Mouse (Mus musculus): ENCODE measurements at regions not wholly inside any gene's neighbourhood (a gene's known extent, or its start where the extent isn't known, plus 50 kb on each side); places are given as distances from the start of the nearest gene placed in this dataset.

DNA sequence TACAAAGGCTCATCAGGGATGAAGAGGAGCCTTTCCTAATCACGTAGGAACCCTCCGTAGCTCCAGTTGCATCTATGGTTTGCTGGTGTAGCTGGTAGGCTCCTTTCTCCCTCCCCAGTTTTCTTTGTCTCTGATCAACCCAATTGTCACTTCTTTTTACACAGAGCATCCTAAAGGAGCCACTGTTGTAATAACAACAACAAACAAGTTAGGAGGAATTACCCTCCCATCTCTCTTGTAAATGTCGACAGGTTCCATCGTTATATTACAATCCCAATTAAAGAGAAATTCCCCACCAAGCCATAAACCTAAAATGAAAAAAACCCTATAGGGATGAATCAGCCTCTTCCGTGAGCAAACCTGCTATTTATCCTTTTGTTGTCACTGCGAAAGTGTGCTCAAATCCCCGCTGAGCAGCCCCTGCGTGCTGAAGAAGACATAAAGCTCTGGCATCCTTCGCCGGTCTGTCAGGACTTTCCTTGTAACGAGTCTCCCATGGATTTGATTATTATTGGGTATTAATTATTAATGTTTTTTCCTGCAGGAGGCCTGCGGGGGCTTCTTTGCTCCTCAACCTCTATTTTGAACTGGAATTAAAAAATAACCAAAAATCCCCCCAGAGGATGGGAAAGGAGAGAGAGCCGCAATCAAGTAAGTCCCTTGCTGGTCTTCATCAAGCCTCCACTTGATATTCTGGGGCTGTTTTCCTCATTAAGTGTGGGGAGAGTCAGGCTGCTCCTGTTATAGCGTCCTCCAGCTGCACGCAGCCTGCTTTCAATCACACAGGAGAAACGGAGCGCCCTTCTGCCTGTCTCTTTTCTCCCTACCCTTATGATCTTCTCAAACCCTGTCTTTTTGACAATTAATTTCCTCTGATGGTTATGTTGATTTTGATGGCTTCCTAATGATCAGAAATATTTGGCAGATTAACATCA, 619.1 kb upstream of the Camk1g start:
- DNase-seq (ENCODE audit: low spot score) = peak; percentile 39
- H3K27ac ChIP-seq (replicated peaks; ENCODE audit: low read depth, low read length) = no peak overlapping the region
- H3K9me3 ChIP-seq (ENCODE audit: control insufficient read depth, low read length) = no peaks in the 10 kb centered on the region
- no peak overlapping the region for H3K4me3 ChIP-seq (ENCODE audit: low read depth, low read length)
- no peaks in the 10 kb centered on the region for H3K27me3 ChIP-seq (replicated peaks; ENCODE audit: control insufficient read depth, insufficient read depth, low read length)
- H3K4me2 ChIP-seq (ENCODE audit: low read depth, low read length) = no peak overlapping the region; the same call in 1 of the 2 replicates
- H3K4me1 ChIP-seq (ENCODE audit: control insufficient read depth, insufficient read depth, low read length) = no peaks in the 10 kb centered on the region
- no peaks in the 10 kb centered on the region for H3K36me3 ChIP-seq (ENCODE audit: control insufficient read depth, insufficient read depth, low read length)
- ATAC-seq (ENCODE audit: low read depth) = peak; percentile 63
- WGBS = 33% methylated on average over 17 of the region's 17 CpGs
- H3K9ac ChIP-seq (ENCODE audit: low read depth, low read length) = no peak overlapping the region

DNA sequence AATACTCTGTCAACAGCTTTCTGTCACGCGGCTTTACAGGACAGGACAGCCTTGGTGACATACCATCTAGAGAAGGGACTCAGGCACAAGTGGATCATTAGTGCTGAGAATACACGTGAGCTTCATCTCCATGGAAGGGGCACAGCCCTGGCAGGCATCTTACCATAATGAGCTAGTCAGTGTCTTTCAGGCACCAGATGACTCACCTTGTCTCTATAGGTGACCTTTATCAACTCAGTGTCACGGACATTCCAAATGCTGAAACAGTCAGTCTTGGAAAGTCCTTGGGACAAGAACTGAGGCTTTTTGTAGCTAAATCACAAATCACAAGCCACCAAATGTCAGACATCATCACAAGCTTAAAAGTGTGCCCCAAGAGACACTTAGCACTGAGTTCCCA, 610.5 kb upstream of the Camk1g start:
- H3K4me2 ChIP-seq (ENCODE audit: low read depth, low read length) = no peak overlapping the region
- H3K9ac ChIP-seq (ENCODE audit: low read depth, low read length) = no peak overlapping the region
- H3K27ac ChIP-seq (replicated peaks; ENCODE audit: low read depth, low read length) = no peak overlapping the region
- H3K27me3 ChIP-seq (replicated peaks; ENCODE audit: control insufficient read depth, insufficient read depth, low read length) = no peaks in the 10 kb centered on the region
- no peak for DNase-seq (ENCODE audit: low spot score)
- 87% methylated on average over 4 of the region's 4 CpGs for WGBS
- no peaks in the 10 kb centered on the region for H3K4me1 ChIP-seq (ENCODE audit: control insufficient read depth, insufficient read depth, low read length)
- H3K9me3 ChIP-seq (ENCODE audit: control insufficient read depth, low read length) = no peaks in the 10 kb centered on the region
- no peaks in the 10 kb centered on the region for H3K36me3 ChIP-seq (ENCODE audit: control insufficient read depth, insufficient read depth, low read length)
- no peak overlapping the region for H3K4me3 ChIP-seq (ENCODE audit: low read depth, low read length)
- ATAC-seq (ENCODE audit: low read depth) = no peak

DNA sequence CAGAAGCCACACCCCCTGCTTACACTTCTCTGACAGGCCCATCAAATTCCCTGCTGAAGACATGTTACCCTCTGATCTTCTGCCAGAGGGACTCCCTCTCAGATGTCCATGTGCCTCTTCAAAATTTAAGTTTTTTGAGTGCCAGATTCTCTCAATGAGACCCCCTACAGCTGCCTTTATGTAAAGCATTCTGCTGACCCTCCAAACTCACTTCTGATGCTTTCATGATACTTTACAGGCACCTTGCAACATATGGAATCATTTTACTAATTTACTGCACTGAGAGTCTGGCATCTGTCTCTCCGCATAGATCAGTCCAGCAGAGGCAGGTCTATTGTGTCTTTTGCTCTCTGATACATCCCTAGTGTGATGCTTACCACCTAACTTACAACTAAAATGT, 601.4 kb upstream of the Camk1g start:
- Histone ChIP-seq H3K4me3 (ENCODE audit: low read depth, low read length) (no peak overlapping the region), H3K27ac (replicated peaks; ENCODE audit: low read depth, low read length) (no peak overlapping the region), H3K4me2 (ENCODE audit: low read depth, low read length) (no peak overlapping the region), H3K9ac (ENCODE audit: low read depth, low read length) (no peak overlapping the region), H3K9me3 (ENCODE audit: control insufficient read depth, low read length) (no peaks in the 10 kb centered on the region), H3K36me3 (ENCODE audit: control insufficient read depth, insufficient read depth, low read length) (no peaks in the 10 kb centered on the region), H3K27me3 (replicated peaks; ENCODE audit: control insufficient read depth, insufficient read depth, low read length) (no peaks in the 10 kb centered on the region), H3K4me1 (ENCODE audit: control insufficient read depth, insufficient read depth, low read length) (peaks cover 5% of the 10 kb centered on the region; the same call in 1 of the 2 replicates)
- WGBS = 19% methylated on average over 1 of the region's 1 CpGs
- DNase-seq (ENCODE audit: low spot score) (peak; percentile 53), ATAC-seq (ENCODE audit: low read depth) (peak; percentile 50; the same call in 1 of the 2 replicates)

DNA sequence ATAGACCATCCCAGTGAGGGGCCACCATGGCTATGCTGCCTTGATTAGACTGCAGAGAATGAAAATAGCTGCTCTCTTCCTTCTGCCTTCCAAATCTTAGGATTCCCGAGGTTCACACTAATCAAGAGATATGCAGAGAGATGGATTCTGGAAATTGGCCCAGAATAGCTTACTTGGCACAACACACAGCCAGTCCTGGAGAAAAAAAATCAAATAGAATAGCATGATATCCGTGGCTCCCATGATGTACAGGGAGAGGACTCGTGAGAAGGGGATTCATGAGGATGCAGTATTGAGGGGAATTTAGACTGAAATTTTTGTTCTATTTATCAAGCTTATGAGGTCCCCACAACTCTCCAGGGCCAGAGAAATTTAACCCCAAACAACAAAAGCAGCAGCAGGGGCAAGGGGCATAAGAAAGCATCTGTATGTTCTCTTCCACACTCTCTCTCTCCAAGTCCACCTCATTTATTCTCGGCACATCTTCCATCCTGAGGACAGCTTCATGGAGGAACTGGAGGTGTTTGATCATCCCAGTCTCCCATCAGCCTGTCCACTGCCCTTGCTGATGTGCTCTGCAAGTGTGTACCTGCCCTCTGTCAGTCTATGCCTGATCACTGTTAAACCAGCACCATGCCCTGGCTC, 599.3 kb upstream of the Camk1g start:
- no peaks in the 10 kb centered on the region for H3K9me3 ChIP-seq (ENCODE audit: control insufficient read depth, low read length)
- ATAC-seq (ENCODE audit: low read depth) (no peak), DNase-seq (ENCODE audit: low spot score) (peak; percentile 54)
- no peak overlapping the region for H3K9ac ChIP-seq (ENCODE audit: low read depth, low read length)
- H3K36me3 ChIP-seq (ENCODE audit: control insufficient read depth, insufficient read depth, low read length) = no peaks in the 10 kb centered on the region
- H3K4me1 ChIP-seq (ENCODE audit: control insufficient read depth, insufficient read depth, low read length) = peaks cover 5% of the 10 kb centered on the region; the same call in 1 of the 2 replicates
- H3K4me3 ChIP-seq (ENCODE audit: low read depth, low read length) = no peak overlapping the region
- no peak overlapping the region for H3K4me2 ChIP-seq (ENCODE audit: low read depth, low read length)
- no peaks in the 10 kb centered on the region for H3K27me3 ChIP-seq (replicated peaks; ENCODE audit: control insufficient read depth, insufficient read depth, low read length)
- H3K27ac ChIP-seq (replicated peaks; ENCODE audit: low read depth, low read length) = no peak overlapping the region
- 57% methylated on average over 4 of the region's 4 CpGs for WGBS

DNA sequence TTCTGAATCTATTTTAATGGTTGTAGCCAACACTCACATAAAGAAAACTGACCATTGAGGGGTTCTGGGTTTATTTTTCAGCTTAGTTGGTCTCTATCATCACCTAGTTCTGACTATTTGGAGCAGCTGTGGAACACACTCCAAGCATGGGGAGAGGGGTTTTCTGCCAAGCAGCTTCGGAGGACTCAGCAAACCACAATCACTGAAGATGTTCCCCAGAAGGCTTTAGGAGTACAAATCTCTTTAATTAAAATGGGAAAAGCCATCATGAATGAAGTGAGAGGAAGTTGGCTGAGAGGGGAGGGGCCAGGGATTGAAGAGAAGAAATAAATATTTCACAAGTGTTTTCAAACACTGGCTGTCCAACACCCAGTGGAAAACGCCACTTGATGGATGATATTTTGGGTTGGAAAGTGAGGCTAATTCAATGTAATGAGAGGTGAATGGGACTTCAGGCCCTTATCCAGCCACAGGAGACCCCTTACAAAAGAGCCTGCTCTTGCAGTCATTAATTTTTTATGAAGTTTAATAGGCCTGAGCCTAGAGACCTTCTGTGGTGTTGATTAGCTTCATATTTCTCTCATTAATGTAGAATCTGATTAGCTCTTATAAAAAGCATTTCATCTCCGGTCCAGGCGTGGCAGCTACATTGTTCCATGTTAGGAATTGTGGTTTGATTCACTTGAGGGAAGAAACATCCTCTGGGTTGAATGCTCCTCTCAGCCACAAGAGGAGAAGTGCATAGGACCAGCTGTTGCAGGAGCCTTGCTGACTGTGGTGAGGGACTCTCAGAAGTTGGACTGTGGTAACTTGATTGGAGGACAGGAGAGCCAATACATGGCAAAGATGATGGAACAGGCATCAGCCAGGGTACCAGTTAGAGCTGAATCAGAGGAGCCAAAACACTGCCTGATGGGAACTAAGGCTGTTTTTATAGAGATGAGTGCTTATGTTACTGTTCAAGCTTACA, 598.1 kb upstream of the Camk1g start:
- no peaks in the 10 kb centered on the region for H3K36me3 ChIP-seq (ENCODE audit: control insufficient read depth, insufficient read depth, low read length)
- no peak overlapping the region for H3K27ac ChIP-seq (replicated peaks; ENCODE audit: low read depth, low read length)
- H3K4me3 ChIP-seq (ENCODE audit: low read depth, low read length) = no peak overlapping the region
- no peaks in the 10 kb centered on the region for H3K9me3 ChIP-seq (ENCODE audit: control insufficient read depth, low read length)
- DNase-seq (ENCODE audit: low spot score) (no peak), ATAC-seq (ENCODE audit: low read depth) (no peak)
- H3K4me2 ChIP-seq (ENCODE audit: low read depth, low read length) = no peak overlapping the region
- H3K9ac ChIP-seq (ENCODE audit: low read depth, low read length) = no peak overlapping the region
- H3K4me1 ChIP-seq (ENCODE audit: control insufficient read depth, insufficient read depth, low read length) = peaks cover 5% of the 10 kb centered on the region; the same call in 1 of the 2 replicates
- WGBS = 76% methylated on average over 4 of the region's 4 CpGs
- no peaks in the 10 kb centered on the region for H3K27me3 ChIP-seq (replicated peaks; ENCODE audit: control insufficient read depth, insufficient read depth, low read length)

DNA sequence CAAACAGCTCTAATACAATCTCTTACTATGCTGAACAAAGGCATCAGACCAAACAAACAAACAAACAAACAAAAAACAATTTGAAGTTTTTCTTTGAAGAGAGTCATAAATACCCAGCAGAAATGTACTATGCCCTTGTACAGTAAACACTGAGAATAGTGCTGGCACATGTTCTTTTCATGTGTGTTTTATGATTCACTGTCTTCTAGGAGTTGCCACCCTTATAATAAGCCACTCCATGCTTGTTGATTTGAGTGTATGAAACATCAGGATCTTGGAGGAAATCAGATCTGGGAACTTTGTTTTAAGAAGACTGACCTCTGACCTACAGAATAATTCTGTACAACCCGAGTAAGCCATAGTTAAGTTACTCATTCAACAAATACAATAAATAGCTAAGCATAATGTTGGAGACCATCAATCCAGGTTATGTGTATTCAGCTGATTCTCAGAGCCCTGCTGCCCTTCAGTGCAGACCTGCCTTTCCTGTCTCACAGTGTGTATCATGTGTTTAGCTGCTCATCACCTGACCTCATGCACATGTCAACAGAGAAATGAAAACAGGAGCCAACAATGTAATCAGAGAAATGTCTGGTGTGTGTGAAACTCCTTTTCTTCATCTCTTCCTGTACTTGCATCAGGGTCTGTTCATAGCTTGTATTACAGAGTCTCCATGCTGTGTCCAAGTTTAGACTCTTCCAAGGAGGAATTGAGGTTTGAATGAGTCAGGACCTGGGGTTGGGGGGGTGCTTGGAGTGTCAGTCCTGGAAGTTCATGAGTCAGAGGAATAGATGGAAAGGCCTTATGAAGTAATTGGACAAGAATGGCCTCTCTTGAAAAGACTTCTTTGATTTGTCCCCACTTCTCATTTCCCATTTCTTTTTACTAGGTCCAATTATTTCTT, 596.8 kb upstream of the Camk1g start:
- no peaks in the 10 kb centered on the region for H3K9me3 ChIP-seq (ENCODE audit: control insufficient read depth, low read length)
- WGBS = 32% methylated on average over 1 of the region's 1 CpGs
- H3K27me3 ChIP-seq (replicated peaks; ENCODE audit: control insufficient read depth, insufficient read depth, low read length) = no peaks in the 10 kb centered on the region
- H3K4me1 ChIP-seq (ENCODE audit: control insufficient read depth, insufficient read depth, low read length) = peaks cover 5% of the 10 kb centered on the region; the same call in 1 of the 2 replicates
- H3K9ac ChIP-seq (ENCODE audit: low read depth, low read length) = no peak overlapping the region
- H3K27ac ChIP-seq (replicated peaks; ENCODE audit: low read depth, low read length) = no peak overlapping the region
- H3K4me3 ChIP-seq (ENCODE audit: low read depth, low read length) = no peak overlapping the region
- no peak for DNase-seq (ENCODE audit: low spot score)
- no peak overlapping the region for H3K4me2 ChIP-seq (ENCODE audit: low read depth, low read length)
- no peaks in the 10 kb centered on the region for H3K36me3 ChIP-seq (ENCODE audit: control insufficient read depth, insufficient read depth, low read length)
- ATAC-seq (ENCODE audit: low read depth) = no peak

DNA sequence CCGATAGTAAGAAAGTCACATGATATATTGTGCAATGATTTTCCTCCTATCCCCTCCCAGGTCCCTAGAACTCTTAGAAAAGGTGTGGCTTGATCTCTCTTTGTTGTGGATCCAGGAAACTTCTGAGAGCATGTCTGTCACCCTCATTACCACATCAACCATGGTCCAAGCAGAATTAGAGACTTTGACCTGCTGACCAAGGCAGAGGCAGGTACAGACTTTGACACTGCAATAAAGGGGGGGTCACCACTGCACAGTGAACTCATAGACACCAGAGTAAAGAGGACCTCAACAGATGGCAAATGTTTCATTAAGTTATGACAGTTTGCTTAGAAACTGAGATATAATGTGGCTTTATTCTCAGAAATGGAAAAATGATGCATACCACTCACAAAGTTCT, 595.2 kb upstream of the Camk1g start:
- no peak overlapping the region for H3K4me3 ChIP-seq (ENCODE audit: low read depth, low read length)
- H3K4me1 ChIP-seq (ENCODE audit: control insufficient read depth, insufficient read depth, low read length) = peaks cover 5% of the 10 kb centered on the region; the same call in 1 of the 2 replicates
- no peak overlapping the region for H3K9ac ChIP-seq (ENCODE audit: low read depth, low read length)
- H3K9me3 ChIP-seq (ENCODE audit: control insufficient read depth, low read length) = no peaks in the 10 kb centered on the region
- WGBS = 83% methylated on average over 1 of the region's 1 CpGs
- no peak overlapping the region for H3K27ac ChIP-seq (replicated peaks; ENCODE audit: low read depth, low read length)
- DNase-seq (ENCODE audit: low spot score) (no peak), ATAC-seq (ENCODE audit: low read depth) (no peak)
- H3K36me3 ChIP-seq (ENCODE audit: control insufficient read depth, insufficient read depth, low read length) = no peaks in the 10 kb centered on the region
- H3K4me2 ChIP-seq (ENCODE audit: low read depth, low read length) = no peak overlapping the region
- no peaks in the 10 kb centered on the region for H3K27me3 ChIP-seq (replicated peaks; ENCODE audit: control insufficient read depth, insufficient read depth, low read length)
